Mouse (Mus musculus) limb, embryonic 11.5 days (tissue): Measurements from ENCODE around the gene Sox6. TPM values are rescaled to one million over a fixed set of nuclear protein-coding genes. Genes with fewer than 3 reads are reported as not detected.

Experiments used
- ATAC-seq: fragments of 200-750 bp; cut with Nextera tagmentation; 2 replicates; pipeline ENCODE4 v1.8.0; 2017; ENCODE audit warnings: low read depth; ENCODE audit not compliant: insufficient number of reproducible peaks, low FRiP score, low TSS enrichment
- DNase-seq: peaks from one replicate; pipeline ENCODE4 v3.0.0-alpha.2; 2015; ENCODE audit warnings: low spot score
- H3K27ac ChIP-seq: fragments of 300-500 bp; sonication (generic); replicated peaks from 2 replicates; pipeline ENCODE4 v1.5.1; 2014; ENCODE audit warnings: low read depth, mild to moderate bottlenecking, low read length
- H3K27me3 ChIP-seq: fragments of 300-500 bp; sonication (generic); 2 replicates; pipeline ENCODE4 v1.6.1; 2014; ENCODE audit warnings: mild to moderate bottlenecking, low read length, mixed read lengths; ENCODE audit not compliant: control insufficient read depth, insufficient read depth
- H3K36me3 ChIP-seq: fragments of 300-500 bp; sonication (generic); 2 replicates; pipeline ENCODE4 v1.6.1; 2014; ENCODE audit warnings: mild to moderate bottlenecking, low read length, moderate library complexity, mixed read lengths; ENCODE audit not compliant: control insufficient read depth, insufficient read depth
- H3K4me1 ChIP-seq: fragments of 300-500 bp; sonication (generic); 2 replicates; pipeline ENCODE4 v1.6.1; 2014; ENCODE audit warnings: low read length, mixed read lengths; ENCODE audit not compliant: control insufficient read depth, insufficient read depth
- H3K4me2 ChIP-seq: fragments of 300-500 bp; sonication (generic); 2 replicates; pipeline ENCODE4 v1.6.1; 2014; ENCODE audit warnings: low read depth, mild to moderate bottlenecking, moderate library complexity; ENCODE audit not compliant: severe bottlenecking
- H3K4me3 ChIP-seq: fragments of 300-500 bp; sonication (generic); 2 replicates; pipeline ENCODE4 v1.5.1; 2014; ENCODE audit warnings: low read depth, low read length
- H3K9ac ChIP-seq: fragments of 300-500 bp; sonication (generic); 2 replicates; pipeline ENCODE4 v1.6.1; 2014; ENCODE audit warnings: mild to moderate bottlenecking, low read length
- H3K9me3 ChIP-seq: fragments of 300-500 bp; sonication (generic); 2 replicates; pipeline ENCODE4 v1.6.1; 2016; ENCODE audit warnings: low read length; ENCODE audit not compliant: control insufficient read depth
- WGBS: fragments of 180-500 bp; shearing (Covaris S2); extraction: QIAGEN DNeasy Blood & Tissue Kit; methylation state at CpG from one replicate; pipeline ENCODE4 v1.1.7; 2014; 5-methylcytosine and 5-hydroxymethylcytosine counted together
- polyA plus RNA-seq: library from polyadenylated mRNA; unstranded; fragments of >200 nt; fragmentation: Nextera tagmentation; extraction: Ambion mirVana; gene quantifications from 2 replicates; pipeline ENCODE4 v1.2.1, GENCODE M21; 2014

Gene Sox6
- polyA plus RNA-seq, 1 experiment from 2014 or later, result 58.1 TPM

- DNase-seq (no peak), ATAC-seq (no peak)
- Histone ChIP-seq H3K9ac (no peak overlapping the region), H3K36me3 (no peaks in the 10 kb centered on the region), H3K27me3 (no peaks in the 10 kb centered on the region), H3K4me2 (no peak overlapping the region), H3K9me3 (no peaks in the 10 kb centered on the region), H3K27ac (no peak overlapping the region), H3K4me3 (no peak overlapping the region), H3K4me1 (no peaks in the 10 kb centered on the region)
- WGBS, result 69% methylated on average over 7 of the region's 7 CpGs
Observed at GRCm38 (mm10) chr7:115580461-115580860, 458.1 kb downstream of the Sox6 start.

DNA sequence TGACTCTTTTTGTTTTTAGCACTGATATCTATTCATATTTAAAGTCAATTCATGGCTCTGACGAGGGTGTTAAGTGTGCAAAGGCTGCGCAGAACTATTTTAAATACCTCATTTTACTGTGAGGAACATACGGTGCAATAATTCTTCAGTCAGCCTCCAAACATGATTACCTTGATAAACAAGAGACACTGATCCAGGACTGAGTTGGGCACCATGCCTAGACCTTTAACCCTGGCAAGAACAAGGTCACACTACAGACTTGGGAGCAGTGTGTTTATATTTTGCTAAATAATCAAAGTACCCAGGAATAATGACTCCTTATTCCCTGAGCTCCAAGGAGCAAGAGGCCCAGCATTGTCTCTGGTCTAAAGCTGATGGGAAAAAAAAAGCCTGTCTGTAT, 458.8 kb downstream of the Sox6 start:
- no peaks in the 10 kb centered on the region for H3K9me3 ChIP-seq
- H3K27me3 ChIP-seq, result no peaks in the 10 kb centered on the region
- H3K36me3 ChIP-seq, result no peaks in the 10 kb centered on the region
- 80% methylated on average over 3 of the region's 3 CpGs for WGBS
- H3K9ac ChIP-seq, result no peak overlapping the region
- no peak overlapping the region for H3K27ac ChIP-seq
- no peak for DNase-seq
- no peak overlapping the region for H3K4me2 ChIP-seq
- H3K4me3 ChIP-seq, result no peak overlapping the region
- no peak for ATAC-seq
- no peaks in the 10 kb centered on the region for H3K4me1 ChIP-seq

DNA sequence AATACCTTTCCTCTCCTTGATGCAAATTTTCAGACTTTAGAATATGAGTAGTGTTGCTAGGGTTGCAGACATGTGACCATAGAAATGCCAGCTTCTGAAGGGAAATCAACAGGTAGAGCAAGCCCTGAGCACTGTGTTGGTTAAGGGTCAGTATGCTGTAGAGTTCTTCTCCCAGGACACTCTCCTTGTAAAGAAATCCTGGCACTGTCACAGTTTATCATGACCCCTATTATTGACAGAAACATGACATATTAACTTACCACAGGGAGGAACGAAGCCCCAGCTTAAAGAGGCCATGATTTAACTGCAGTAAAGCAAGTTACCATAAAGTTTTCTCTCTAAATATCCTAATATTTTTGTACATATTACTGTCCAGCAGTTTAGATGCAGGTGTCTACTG, 462.2 kb downstream of the Sox6 start:
- Histone ChIP-seq H3K4me1 (no peaks in the 10 kb centered on the region), H3K9me3 (no peaks in the 10 kb centered on the region), H3K36me3 (no peaks in the 10 kb centered on the region), H3K9ac (no peak overlapping the region), H3K4me3 (no peak overlapping the region), H3K27ac (no peak overlapping the region), H3K4me2 (no peak overlapping the region), H3K27me3 (no peaks in the 10 kb centered on the region)
- ATAC-seq, result no peak
- WGBS, result 80% methylated on average over 1 of the region's 1 CpGs
- no peak for DNase-seq

- Histone ChIP-seq H3K27ac (no peak overlapping the region), H3K9me3 (no peaks in the 10 kb centered on the region), H3K4me2 (no peak overlapping the region), H3K4me1 (no peaks in the 10 kb centered on the region), H3K9ac (no peak overlapping the region), H3K4me3 (no peak overlapping the region), H3K36me3 (no peaks in the 10 kb centered on the region), H3K27me3 (no peaks in the 10 kb centered on the region)
- WGBS, result 58% methylated on average over 1 of the region's 1 CpGs
- DNase-seq (no peak), ATAC-seq (no peak)
Observed at GRCm38 (mm10) chr7:115574834-115575233, 463.8 kb downstream of the Sox6 start.

- Histone ChIP-seq H3K27ac (0 out of 2 replicates have a peak overlapping the region, but pooled peaks have one; percentile 21), H3K9ac (peak overlapping the region; percentile 35; the same call in 1 of the 2 replicates), H3K4me3 (no peak overlapping the region), H3K27me3 (no peaks in the 10 kb centered on the region), H3K36me3 (no peaks in the 10 kb centered on the region), H3K4me1 (peaks cover 19% of the 10 kb centered on the region), H3K4me2 (peak overlapping the region; percentile 19; the same call in 1 of the 2 replicates), H3K9me3 (no peaks in the 10 kb centered on the region)
- peak; percentile 55 for DNase-seq
- WGBS, result 32% methylated on average over 9 of the region's 9 CpGs
- no peak for ATAC-seq
Observed at GRCm38 (mm10) chr7:115568821-115569240, 469.8 kb downstream of the Sox6 start.

DNA sequence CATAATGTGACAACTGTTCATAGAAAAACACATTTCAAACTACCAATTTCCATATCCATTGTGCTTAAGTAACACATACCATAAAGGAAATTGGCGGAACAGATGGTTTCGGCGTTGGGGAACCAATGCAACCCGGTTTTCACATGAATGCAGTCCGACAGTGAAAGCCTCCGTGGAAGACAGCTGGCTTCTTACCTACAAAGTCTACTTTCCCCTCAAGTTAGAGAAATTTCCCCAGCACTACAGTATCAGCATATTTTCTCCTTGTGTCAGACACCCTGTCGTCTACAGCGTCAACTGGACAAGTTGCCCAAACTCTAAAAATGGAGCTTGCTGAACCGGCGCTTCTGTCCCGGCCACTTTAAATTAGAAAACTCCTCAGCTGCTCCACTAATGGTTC, 470.3 kb downstream of the Sox6 start:
- DNase-seq (no peak), ATAC-seq (no peak)
- Histone ChIP-seq H3K27me3 (no peaks in the 10 kb centered on the region), H3K27ac (no peak overlapping the region), H3K36me3 (no peaks in the 10 kb centered on the region), H3K9me3 (no peaks in the 10 kb centered on the region), H3K9ac (no peak overlapping the region), H3K4me3 (no peak overlapping the region), H3K4me2 (no peak overlapping the region), H3K4me1 (peaks cover 24% of the 10 kb centered on the region)
- 80% methylated on average over 11 of the region's 11 CpGs for WGBS

GRCm38 (mm10) chr7:115566818-115567217, 471.8 kb downstream of the Sox6 start:
- Histone ChIP-seq H3K9me3 (no peaks in the 10 kb centered on the region), H3K36me3 (no peaks in the 10 kb centered on the region), H3K27me3 (no peaks in the 10 kb centered on the region), H3K4me2 (no peak overlapping the region), H3K27ac (no peak overlapping the region), H3K4me3 (no peak overlapping the region), H3K9ac (no peak overlapping the region), H3K4me1 (peaks cover 26% of the 10 kb centered on the region)
- WGBS, result 95% methylated on average over 2 of the region's 2 CpGs
- ATAC-seq (no peak), DNase-seq (no peak)

- DNase-seq (no peak), ATAC-seq (no peak)
- Histone ChIP-seq H3K9ac (no peak overlapping the region), H3K4me1 (peaks cover 26% of the 10 kb centered on the region), H3K4me3 (no peak overlapping the region), H3K27me3 (no peaks in the 10 kb centered on the region), H3K9me3 (no peaks in the 10 kb centered on the region), H3K36me3 (no peaks in the 10 kb centered on the region), H3K27ac (no peak overlapping the region; the same call in 1 of the 2 replicates), H3K4me2 (no peak overlapping the region)
- WGBS, result 33% methylated on average over 5 of the region's 5 CpGs
Observed at GRCm38 (mm10) chr7:115565060-115565426, 473.6 kb downstream of the Sox6 start.

- peak; percentile 67; the same call in 1 of the 2 replicates for ATAC-seq
- H3K36me3 ChIP-seq, result no peaks in the 10 kb centered on the region
- H3K4me3 ChIP-seq, result no peak overlapping the region
- H3K4me1 ChIP-seq, result peaks cover 30% of the 10 kb centered on the region
- H3K27me3 ChIP-seq, result no peaks in the 10 kb centered on the region
- no peak overlapping the region for H3K9ac ChIP-seq
- WGBS, result 13% methylated on average over 6 of the region's 6 CpGs
- H3K27ac ChIP-seq, result no peak overlapping the region
- no peaks in the 10 kb centered on the region for H3K9me3 ChIP-seq
- no peak overlapping the region for H3K4me2 ChIP-seq
- DNase-seq, result no peak
Observed at GRCm38 (mm10) chr7:115564359-115565059, 474.1 kb downstream of the Sox6 start.
